Mouse (Mus musculus): ENCODE data around the gene Ankrd12. TPM values are rescaled to one million over a fixed set of nuclear protein-coding genes. Genes with fewer than 3 reads are reported as not detected.

Gene Ankrd12
- 15.2 and 16.1 TPM in 2 replicates for polyA plus RNA-seq (2015; fragmentation: Nextera tagmentation; extraction: Ambion mirVana)

- Histone ChIP-seq H3K36me3 (peaks cover 37% of the 10 kb centered on the region), H3K4me2 (peak within 1 kb of the TSS; percentile 86), H3K9ac (peak within 1 kb of the TSS; percentile 92), H3K27me3 (replicated peaks) (no peaks in the 10 kb centered on the region), H3K4me3 (peak within 1 kb of the TSS; percentile 95), H3K4me1 (peaks cover 20% of the 10 kb centered on the region), H3K9me3 (no peaks in the 10 kb centered on the region), H3K27ac (replicated peaks) (peak within 1 kb of the TSS; percentile 94)
- ATAC-seq (ENCODE audit: extremely low read depth, insufficient number of reproducible peaks, low FRiP score, low TSS enrichment) = peak; percentile 97
- under 1% methylated on average over 53 of the region's 53 CpGs for WGBS
Observed at GRCm38 (mm10) chr17:66076934-66077333, at the start of gene Ankrd12. Gene Ankrd12 (minus strand): TSS chr17:66077089.

GRCm38 (mm10) chr17:66125211-66125610 is 48.3 kb upstream of the Ankrd12 start:
- H3K4me2 ChIP-seq = peak overlapping the region; percentile 74
- H3K4me1 ChIP-seq = peaks cover 18% of the 10 kb centered on the region
- no peaks in the 10 kb centered on the region for H3K9me3 ChIP-seq
- H3K36me3 ChIP-seq = peaks cover 44% of the 10 kb centered on the region
- peak overlapping the region; percentile 69 for H3K9ac ChIP-seq
- WGBS = 54% methylated on average over 5 of the region's 5 CpGs
- H3K27ac ChIP-seq (replicated peaks) = 0 out of 2 replicates have a peak overlapping the region, but pooled peaks have one; percentile 20
- no peak for ATAC-seq (ENCODE audit: extremely low read depth, insufficient number of reproducible peaks, low FRiP score, low TSS enrichment)
- H3K27me3 ChIP-seq (replicated peaks) = no peaks in the 10 kb centered on the region
- 0 out of 2 replicates have a peak overlapping the region, but pooled peaks have one; percentile 88 for H3K4me3 ChIP-seq

- no peak for ATAC-seq (ENCODE audit: extremely low read depth, insufficient number of reproducible peaks, low FRiP score, low TSS enrichment)
- H3K4me2 ChIP-seq = peak overlapping the region; percentile 74
- peaks cover 45% of the 10 kb centered on the region for H3K36me3 ChIP-seq
- peak overlapping the region; percentile 88 for H3K4me3 ChIP-seq
- H3K9ac ChIP-seq = peak overlapping the region; percentile 88
- WGBS = 1% methylated on average over 20 of the region's 20 CpGs
- no peaks in the 10 kb centered on the region for H3K9me3 ChIP-seq
- H3K4me1 ChIP-seq = peaks cover 18% of the 10 kb centered on the region
- peak overlapping the region; percentile 91 for H3K27ac ChIP-seq (replicated peaks)
- H3K27me3 ChIP-seq (replicated peaks) = no peaks in the 10 kb centered on the region
Observed at GRCm38 (mm10) chr17:66123816-66124610, 47.1 kb upstream of the Ankrd12 start.

GRCm38 (mm10) chr17:66123066-66123815 is 46.4 kb upstream of the Ankrd12 start, which contains the start of gene Ddx11:
Gene Ddx11 (plus strand): TSS chr17:66123520.
- H3K27ac ChIP-seq (replicated peaks) = peak within 1 kb of the TSS; percentile 91
- peak within 1 kb of the TSS; percentile 74 for H3K4me2 ChIP-seq
- peaks cover 18% of the 10 kb centered on the region for H3K4me1 ChIP-seq
- no peaks in the 10 kb centered on the region for H3K27me3 ChIP-seq (replicated peaks)
- peaks cover 46% of the 10 kb centered on the region for H3K36me3 ChIP-seq
- peak within 1 kb of the TSS; percentile 88 for H3K4me3 ChIP-seq
- no peaks in the 10 kb centered on the region for H3K9me3 ChIP-seq
- peak within 1 kb of the TSS; percentile 88 for H3K9ac ChIP-seq
- ATAC-seq (ENCODE audit: extremely low read depth, insufficient number of reproducible peaks, low FRiP score, low TSS enrichment) = peak; percentile 80
- WGBS = 6% methylated on average over 45 of the region's 45 CpGs

- Histone ChIP-seq H3K4me2 (no peak overlapping the region), H3K9me3 (no peaks in the 10 kb centered on the region), H3K4me1 (peaks cover 18% of the 10 kb centered on the region), H3K27ac (replicated peaks) (no peak overlapping the region), H3K9ac (no peak overlapping the region), H3K4me3 (no peak overlapping the region), H3K27me3 (replicated peaks) (no peaks in the 10 kb centered on the region), H3K36me3 (peaks cover 49% of the 10 kb centered on the region)
- no peak for ATAC-seq (ENCODE audit: extremely low read depth, insufficient number of reproducible peaks, low FRiP score, low TSS enrichment)
- WGBS = 78% methylated on average over 1 of the region's 1 CpGs
Observed at GRCm38 (mm10) chr17:66120701-66121100, 43.8 kb upstream of the Ankrd12 start.

GRCm38 (mm10) chr17:66118991-66119390 is 42.1 kb upstream of the Ankrd12 start:
- 83% methylated on average over 8 of the region's 8 CpGs for WGBS
- no peak overlapping the region for H3K9ac ChIP-seq
- H3K4me3 ChIP-seq = no peak overlapping the region
- H3K27ac ChIP-seq (replicated peaks) = no peak overlapping the region
- no peaks in the 10 kb centered on the region for H3K9me3 ChIP-seq
- H3K27me3 ChIP-seq (replicated peaks) = no peaks in the 10 kb centered on the region
- H3K4me1 ChIP-seq = 0 out of 2 replicates have a peak, but pooled peaks cover 2% of the 10 kb centered on the region
- ATAC-seq (ENCODE audit: extremely low read depth, insufficient number of reproducible peaks, low FRiP score, low TSS enrichment) = no peak
- H3K4me2 ChIP-seq = no peak overlapping the region
- peaks cover 66% of the 10 kb centered on the region for H3K36me3 ChIP-seq

GRCm38 (mm10) chr17:66112166-66112565 is 35.3 kb upstream of the Ankrd12 start:
- Histone ChIP-seq H3K4me2 (peak overlapping the region; percentile 80), H3K4me1 (peaks cover 17% of the 10 kb centered on the region), H3K27me3 (replicated peaks) (no peaks in the 10 kb centered on the region), H3K9ac (peak overlapping the region; percentile 87), H3K36me3 (peaks cover 35% of the 10 kb centered on the region), H3K4me3 (peak overlapping the region; percentile 80), H3K9me3 (no peaks in the 10 kb centered on the region), H3K27ac (replicated peaks) (0 out of 2 replicates have a peak overlapping the region, but pooled peaks have one; percentile 69)
- WGBS = 38% methylated on average over 4 of the region's 4 CpGs
- ATAC-seq (ENCODE audit: extremely low read depth, insufficient number of reproducible peaks, low FRiP score, low TSS enrichment) = no peak

- no peaks in the 10 kb centered on the region for H3K9me3 ChIP-seq
- under 1% methylated on average over 41 of the region's 41 CpGs for WGBS
- peak; percentile 98 for ATAC-seq (ENCODE audit: extremely low read depth, insufficient number of reproducible peaks, low FRiP score, low TSS enrichment)
Observed at GRCm38 (mm10) chr17:66111402-66111959, 34.6 kb upstream of the Ankrd12 start, which contains the start of gene Washc1. Gene Washc1 (plus strand): TSS chr17:66111545.

GRCm38 (mm10) chr17:66110746-66111145 is 33.9 kb upstream of the Ankrd12 start:
- WGBS = 35% methylated on average over 6 of the region's 6 CpGs
- no peak for ATAC-seq (ENCODE audit: extremely low read depth, insufficient number of reproducible peaks, low FRiP score, low TSS enrichment)
- Histone ChIP-seq H3K9ac (peak overlapping the region; percentile 87), H3K9me3 (no peaks in the 10 kb centered on the region), H3K4me1 (peaks cover 20% of the 10 kb centered on the region), H3K36me3 (peaks cover 21% of the 10 kb centered on the region), H3K27me3 (replicated peaks) (no peaks in the 10 kb centered on the region), H3K4me2 (peak overlapping the region; percentile 80), H3K27ac (replicated peaks) (peak overlapping the region; percentile 69), H3K4me3 (peak overlapping the region; percentile 80)

More at GRCm38 (mm10) chr17:66111402-66111959, 34.6 kb upstream of the Ankrd12 start, which contains the start of gene Washc1:
- Histone ChIP-seq H3K4me2 (peak within 1 kb of the TSS; percentile 80), H3K27me3 (replicated peaks) (no peaks in the 10 kb centered on the region), H3K27ac (replicated peaks) (peak within 1 kb of the TSS; percentile 69), H3K36me3 (peaks cover 29% of the 10 kb centered on the region), H3K4me1 (peaks cover 20% of the 10 kb centered on the region), H3K9ac (peak within 1 kb of the TSS; percentile 87), H3K4me3 (peak within 1 kb of the TSS; percentile 80)

GRCm38 (mm10) chr17:66108198-66108597 is 31.3 kb upstream of the Ankrd12 start:
- Histone ChIP-seq H3K9me3 (no peaks in the 10 kb centered on the region), H3K4me3 (no peak overlapping the region), H3K27ac (replicated peaks) (no peak overlapping the region), H3K27me3 (replicated peaks) (no peaks in the 10 kb centered on the region), H3K4me2 (no peak overlapping the region), H3K4me1 (peaks cover 20% of the 10 kb centered on the region), H3K9ac (no peak overlapping the region), H3K36me3 (no peaks in the 10 kb centered on the region)
- 79% methylated on average over 4 of the region's 4 CpGs for WGBS
- no peak for ATAC-seq (ENCODE audit: extremely low read depth, insufficient number of reproducible peaks, low FRiP score, low TSS enrichment)

- Histone ChIP-seq H3K4me1 (peaks cover 16% of the 10 kb centered on the region), H3K9ac (no peak overlapping the region), H3K9me3 (no peaks in the 10 kb centered on the region), H3K27me3 (replicated peaks) (no peaks in the 10 kb centered on the region), H3K4me2 (no peak overlapping the region), H3K27ac (replicated peaks) (no peak overlapping the region), H3K36me3 (no peaks in the 10 kb centered on the region), H3K4me3 (no peak overlapping the region)
- ATAC-seq (ENCODE audit: extremely low read depth, insufficient number of reproducible peaks, low FRiP score, low TSS enrichment) = no peak
- WGBS = 64% methylated on average over 8 of the region's 8 CpGs
Observed at GRCm38 (mm10) chr17:66107466-66107865, 30.6 kb upstream of the Ankrd12 start.
